10 mouse cellular contexts compared by ENCODE assay signal in the genomic region with DNA sequence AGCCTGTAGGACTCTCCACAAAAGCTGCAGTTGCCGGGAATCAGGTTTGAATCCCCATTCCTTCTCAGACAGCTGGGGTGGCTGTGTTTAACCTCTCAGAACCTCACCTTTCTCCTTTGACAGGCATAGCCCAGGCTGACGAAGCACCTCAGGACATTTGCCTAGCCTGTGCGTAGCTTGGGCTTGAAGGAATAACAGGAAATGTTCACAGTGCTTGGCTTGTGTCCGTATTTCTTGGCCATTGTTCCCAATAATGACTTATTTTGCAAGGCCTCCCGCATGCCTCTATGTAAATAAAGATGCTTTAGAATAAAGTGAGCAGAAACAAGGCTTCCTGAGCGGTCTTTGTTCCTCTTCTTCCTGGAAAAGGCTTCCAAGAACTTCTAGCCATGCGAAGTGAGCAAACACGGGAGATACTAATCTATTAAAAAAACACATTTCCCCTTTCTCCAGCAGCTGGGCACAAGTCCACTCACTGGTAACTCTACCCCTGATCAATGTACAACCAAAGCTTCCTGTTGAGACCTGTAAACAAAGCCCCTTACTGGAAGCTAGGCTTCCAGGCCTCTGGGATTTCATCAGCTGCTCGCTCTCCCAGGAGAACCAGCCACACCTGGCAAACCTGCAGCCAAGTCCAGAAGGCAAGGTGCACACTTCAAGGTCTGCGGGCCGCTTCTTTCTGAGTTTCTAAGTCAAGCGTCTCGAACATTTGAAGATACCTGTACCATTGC. TPM values are rescaled to one million over a fixed set of nuclear protein-coding genes. Genes with fewer than 3 reads are reported as not detected.
DNase-seq lines count a peak whose midpoint lies in the region; ATAC-seq and TF ChIP-seq lines count a peak whose summit lies in the region.
"Had no signal": no experiment of that assay in that cellular context is flagged by ENCODE, and none has a peak within 500 bp of the region (broad histone marks: within the 10 kb centered on the region; RNA-seq: fewer than 3 reads in every experiment).

No protein-coding gene starts in this region.

- no peak for TF ChIP-seq POLR2A in lung, adult 2 months (IDR thresholded peaks at IDR 0.05; ENCODE audit: borderline replicate concordance, extremely low read depth, low read depth, low read length)

- no peak overlapping the region for H3K4me3 ChIP-seq in lung, embryonic 14.5 days (ENCODE audit: low read depth, low read length)
- H3K4me3 ChIP-seq in lung, adult 2 months (replicated peaks; ENCODE audit: extremely low read depth, low read depth, low read length) = no peak overlapping the region
- H3K4me3 ChIP-seq in intestine, embryonic 14.5 days (ENCODE audit: low read depth, low read length) = no peak overlapping the region
- H3K4me3 ChIP-seq in limb, embryonic 10.5 days = no peak overlapping the region
- H3K4me3 ChIP-seq in stomach, embryonic 15.5 days (replicated peaks) = no peak overlapping the region
- no peak overlapping the region for H3K4me3 ChIP-seq in hindbrain, embryonic 10.5 days
- H3K4me3 ChIP-seq: midbrain, embryonic 10.5 days had no signal

- H3K36me3 ChIP-seq in lung, embryonic 14.5 days (ENCODE audit: insufficient read depth) = no peaks in the 10 kb centered on the region
- no peaks in the 10 kb centered on the region for H3K36me3 ChIP-seq in intestine, embryonic 14.5 days (ENCODE audit: control insufficient read depth, insufficient read depth, low read length)
- no peaks in the 10 kb centered on the region for H3K36me3 ChIP-seq in limb, embryonic 10.5 days
- H3K36me3 ChIP-seq in stomach, embryonic 15.5 days = no peaks in the 10 kb centered on the region
- H3K36me3 ChIP-seq in hindbrain, embryonic 10.5 days = no peaks in the 10 kb centered on the region
- H3K36me3 ChIP-seq: midbrain, embryonic 10.5 days had no signal

- H3K4me1 ChIP-seq in lung, embryonic 14.5 days (ENCODE audit: insufficient read depth) = no peaks in the 10 kb centered on the region; the same call in 1 of the 2 replicates
- peaks cover 19% of the 10 kb centered on the region for H3K4me1 ChIP-seq in lung, adult 2 months (ENCODE audit: control insufficient read depth, insufficient read depth, low read length)
- no peaks in the 10 kb centered on the region for H3K4me1 ChIP-seq in intestine, embryonic 14.5 days (replicated peaks; ENCODE audit: control insufficient read depth, insufficient read depth, low read length)
- peaks cover 7% of the 10 kb centered on the region; the same call in 1 of the 2 replicates for H3K4me1 ChIP-seq in limb, embryonic 10.5 days
- 0 out of 2 replicates have a peak, but pooled peaks cover 3% of the 10 kb centered on the region for H3K4me1 ChIP-seq in stomach, embryonic 15.5 days
- H3K4me1 ChIP-seq in hindbrain, embryonic 10.5 days (replicated peaks) = peaks cover 7% of the 10 kb centered on the region

- H3K4me2 ChIP-seq in lung, embryonic 14.5 days = no peak overlapping the region
- no peak overlapping the region for H3K4me2 ChIP-seq in intestine, embryonic 14.5 days (ENCODE audit: low read length)
- no peak overlapping the region; the same call in 1 of the 2 replicates for H3K4me2 ChIP-seq in stomach, embryonic 15.5 days

- no peaks in the 10 kb centered on the region for H3K9me3 ChIP-seq in lung, embryonic 14.5 days (ENCODE audit: low read depth, low read length)
- no peaks in the 10 kb centered on the region for H3K9me3 ChIP-seq in intestine, embryonic 14.5 days (ENCODE audit: control insufficient read depth, low read length)
- no peaks in the 10 kb centered on the region for H3K9me3 ChIP-seq in limb, embryonic 10.5 days (replicated peaks)
- H3K9me3 ChIP-seq in stomach, embryonic 15.5 days = no peaks in the 10 kb centered on the region
- no peaks in the 10 kb centered on the region for H3K9me3 ChIP-seq in hindbrain, embryonic 10.5 days
- H3K9me3 ChIP-seq: midbrain, embryonic 10.5 days had no signal

- no peak for TF ChIP-seq CTCF in lung, embryonic 14.5 days (IDR thresholded peaks at IDR 0.05; ENCODE audit: low read depth)
- no peak for TF ChIP-seq CTCF in lung, adult 2 months (IDR thresholded peaks at IDR 0.05; ENCODE audit: insufficient read depth, low read length)

- no peak overlapping the region for H3K9ac ChIP-seq in lung, embryonic 14.5 days
- H3K9ac ChIP-seq in intestine, embryonic 14.5 days (ENCODE audit: low read length) = no peak overlapping the region
- no peak overlapping the region for H3K9ac ChIP-seq in stomach, embryonic 15.5 days

- no peak for ATAC-seq in lung, embryonic 14.5 days (ENCODE audit: insufficient read depth)
- ATAC-seq in intestine, embryonic 14.5 days (replicated peaks; ENCODE audit: low FRiP score, low TSS enrichment, low read depth) = 0 out of 2 replicates have a peak, but pooled peaks have one; percentile 32
- peak; percentile 61 for ATAC-seq in stomach, embryonic 15.5 days (ENCODE audit: insufficient read depth, low FRiP score, low read depth)
- no peak for ATAC-seq in inflammation-experienced regulatory T-cells, adult 6 months

- peak; percentile 37 for DNase-seq in lung, embryonic 14.5 days
- DNase-seq in lung, adult 2 months = no peak
- DNase-seq in intestine, embryonic 14.5 days (ENCODE audit: low spot score) = no peak
- DNase-seq in limb, embryonic 10.5 days (ENCODE audit: low spot score) = no peak
- DNase-seq in hindbrain, embryonic 10.5 days (ENCODE audit: low spot score) = no peak
- DNase-seq in frontal cortex, postnatal 10 days (ENCODE audit: low spot score in 2 of 2) = no peak
- DNase-seq: gastrocnemius, postnatal 14 days had no signal

- 61% methylated on average over 13 of the region's 13 CpGs for WGBS in lung, embryonic 14.5 days
- 34% methylated on average over 13 of the region's 13 CpGs for WGBS in lung, adult 2 months
- 73% methylated on average over 13 of the region's 13 CpGs for WGBS in intestine, embryonic 14.5 days
- WGBS in limb, embryonic 10.5 days = 87% methylated on average over 13 of the region's 13 CpGs
- 56% methylated on average over 13 of the region's 13 CpGs for WGBS in stomach, embryonic 15.5 days
- WGBS in hindbrain, embryonic 10.5 days = 76% methylated on average over 13 of the region's 13 CpGs

- H3K27ac ChIP-seq in lung, embryonic 14.5 days (ENCODE audit: low read depth) = peak overlapping the region; percentile 19; the same call in 1 of the 2 replicates
- no peak overlapping the region for H3K27ac ChIP-seq in intestine, embryonic 14.5 days (ENCODE audit: low read depth)
- H3K27ac ChIP-seq in limb, embryonic 10.5 days = peak overlapping the region; percentile 2; the same call in 1 of the 2 replicates
- peak overlapping the region; percentile 78 for H3K27ac ChIP-seq in stomach, embryonic 15.5 days
- H3K27ac ChIP-seq in hindbrain, embryonic 10.5 days = no peak overlapping the region; the same call in 1 of the 2 replicates
- H3K27ac ChIP-seq: midbrain, embryonic 10.5 days had no signal

- no peaks in the 10 kb centered on the region for H3K27me3 ChIP-seq in lung, embryonic 14.5 days (ENCODE audit: insufficient read depth, low read length)
- no peaks in the 10 kb centered on the region for H3K27me3 ChIP-seq in intestine, embryonic 14.5 days (replicated peaks; ENCODE audit: control insufficient read depth, insufficient read depth, low read length)
- no peaks in the 10 kb centered on the region for H3K27me3 ChIP-seq in limb, embryonic 10.5 days (ENCODE audit: low read depth, poor library complexity, severe bottlenecking)
- H3K27me3 ChIP-seq in stomach, embryonic 15.5 days (replicated peaks) = no peaks in the 10 kb centered on the region
- no peaks in the 10 kb centered on the region for H3K27me3 ChIP-seq in hindbrain, embryonic 10.5 days (ENCODE audit: insufficient read depth, poor library complexity, severe bottlenecking)

RNA-seq across cellular contexts. Expression of gene Xbp1, which starts 21.4 kb away (rescaled TPM):
- 180 and 193 TPM in 2 replicates for polyA plus RNA-seq in lung, embryonic 14.5 days (2014; fragmentation: Nextera tagmentation; extraction: Ambion mirVana)
- polyA plus RNA-seq in lung, adult 2 months (2012; rRNA removed) = 123 and 131 TPM in 2 replicates
- 168 and 202 TPM in 2 replicates for polyA plus RNA-seq in intestine, embryonic 14.5 days (2014; fragmentation: Nextera tagmentation; extraction: Ambion mirVana)
- 128 and 137 TPM in 2 replicates for polyA plus RNA-seq in limb, embryonic 10.5 days (2016; fragmentation: Nextera tagmentation; extraction: Ambion mirVana)
- 289 and 305 TPM in 2 replicates for polyA plus RNA-seq in stomach, embryonic 15.5 days (2015; fragmentation: Nextera tagmentation; extraction: Ambion mirVana)
- polyA plus RNA-seq in inflammation-experienced regulatory T-cells, adult 6 months (2017; shearing (Covaris generic)) = 10 to 100 TPM; 41.8 to 48.9 (median 45.0) TPM
- 126 and 131 TPM in 2 replicates for polyA plus RNA-seq in hindbrain, embryonic 10.5 days (2016; fragmentation: Nextera tagmentation; extraction: Ambion mirVana)

RNA-seq across cellular contexts. Expression of gene Ccdc117, which starts 42.9 kb away (rescaled TPM):
- polyA plus RNA-seq in lung, embryonic 14.5 days (2014; fragmentation: Nextera tagmentation; extraction: Ambion mirVana) = 22.4 and 24.9 TPM in 2 replicates
- 7.9 and 8.7 TPM in 2 replicates for polyA plus RNA-seq in lung, adult 2 months (2012; rRNA removed)
- polyA plus RNA-seq in intestine, embryonic 14.5 days (2014; fragmentation: Nextera tagmentation; extraction: Ambion mirVana) = 16.8 and 17.3 TPM in 2 replicates
- polyA plus RNA-seq in limb, embryonic 10.5 days (2016; fragmentation: Nextera tagmentation; extraction: Ambion mirVana) = 31.8 and 38.7 TPM in 2 replicates
- 17.1 and 18.8 TPM in 2 replicates for polyA plus RNA-seq in stomach, embryonic 15.5 days (2015; fragmentation: Nextera tagmentation; extraction: Ambion mirVana)
- 1 to 10 TPM; 3.3 to 5.9 (median 3.6) TPM for polyA plus RNA-seq in inflammation-experienced regulatory T-cells, adult 6 months (2017; shearing (Covaris generic))
- 23.0 and 26.7 TPM in 2 replicates for polyA plus RNA-seq in hindbrain, embryonic 10.5 days (2016; fragmentation: Nextera tagmentation; extraction: Ambion mirVana)

RNA-seq across cellular contexts. Expression of gene Znrf3, which starts 54.4 kb away (rescaled TPM):
- 16.8 and 18.0 TPM in 2 replicates for polyA plus RNA-seq in lung, embryonic 14.5 days (2014; fragmentation: Nextera tagmentation; extraction: Ambion mirVana)
- 10.8 and 14.4 TPM in 2 replicates for polyA plus RNA-seq in lung, adult 2 months (2012; rRNA removed)
- 12.0 and 12.8 TPM in 2 replicates for polyA plus RNA-seq in intestine, embryonic 14.5 days (2014; fragmentation: Nextera tagmentation; extraction: Ambion mirVana)
- 12.8 and 12.9 TPM in 2 replicates for polyA plus RNA-seq in limb, embryonic 10.5 days (2016; fragmentation: Nextera tagmentation; extraction: Ambion mirVana)
- polyA plus RNA-seq in stomach, embryonic 15.5 days (2015; fragmentation: Nextera tagmentation; extraction: Ambion mirVana) = 12.9 and 13.4 TPM in 2 replicates
- polyA plus RNA-seq in inflammation-experienced regulatory T-cells, adult 6 months (2017; shearing (Covaris generic)) = 10 to 100 TPM in 2 of 3 experiments, 1 to 10 TPM in 1; 3.3 to 19.8 (median 17.3) TPM
- polyA plus RNA-seq in hindbrain, embryonic 10.5 days (2016; fragmentation: Nextera tagmentation; extraction: Ambion mirVana) = 8.9 and 11.6 TPM in 2 replicates

Comparison
In these comparisons a context has a peak if more than half of its experiments do, and no peak if none do; other contexts are left out.
1. ATAC-seq: peak in intestine, embryonic 14.5 days (single experiment) and stomach, embryonic 15.5 days (single experiment); none in lung, embryonic 14.5 days (single experiment) and inflammation-experienced regulatory T-cells, adult 6 months (single experiment).
2. H3K27ac ChIP-seq: peak in lung, embryonic 14.5 days (single experiment), limb, embryonic 10.5 days (single experiment) and stomach, embryonic 15.5 days (single experiment); none in intestine, embryonic 14.5 days (single experiment) and hindbrain, embryonic 10.5 days (single experiment).